Mouse (Mus musculus): ENCODE measurements around the gene Cul5. TPM values are rescaled to one million over a fixed set of nuclear protein-coding genes. Genes with fewer than 3 reads are reported as not detected.

The Cul5 gene
- total RNA-seq (2022), result 10 to 100 TPM; 49.5 to 62.5 (median 54.1) TPM

DNA sequence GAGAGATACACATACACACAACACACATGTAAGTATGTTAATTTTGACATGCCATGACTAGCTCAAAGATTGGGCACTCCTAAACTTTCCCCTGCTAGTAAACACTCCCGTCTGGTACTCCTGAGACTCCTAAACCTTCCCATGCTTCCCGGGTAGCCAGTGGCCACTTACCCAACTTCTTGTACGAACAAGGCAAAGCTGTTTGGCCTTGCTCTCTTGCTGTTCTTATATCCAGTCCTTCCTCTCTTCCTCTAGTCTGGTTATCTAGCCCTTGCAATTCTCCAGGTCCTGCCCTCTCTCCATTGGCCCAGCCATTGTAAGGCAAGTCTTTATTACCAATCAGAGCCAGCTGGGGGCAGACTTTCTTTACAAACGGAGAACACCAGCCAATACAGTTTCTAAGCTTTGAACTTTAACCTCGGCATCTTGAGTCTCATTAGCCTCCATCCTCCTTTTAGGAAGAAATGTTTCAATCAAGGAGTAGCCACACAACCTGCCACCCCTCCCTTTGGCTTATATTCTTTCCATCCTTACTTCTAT is at the start of gene Cul5:
Gene Cul5 (minus strand): TSS at position 335 of the 540 bp plus-strand sequence.
- DNase-seq (ENCODE audit: low spot score in 2 of 2), result peak in 1 of 2 experiments; percentile 13

DNA sequence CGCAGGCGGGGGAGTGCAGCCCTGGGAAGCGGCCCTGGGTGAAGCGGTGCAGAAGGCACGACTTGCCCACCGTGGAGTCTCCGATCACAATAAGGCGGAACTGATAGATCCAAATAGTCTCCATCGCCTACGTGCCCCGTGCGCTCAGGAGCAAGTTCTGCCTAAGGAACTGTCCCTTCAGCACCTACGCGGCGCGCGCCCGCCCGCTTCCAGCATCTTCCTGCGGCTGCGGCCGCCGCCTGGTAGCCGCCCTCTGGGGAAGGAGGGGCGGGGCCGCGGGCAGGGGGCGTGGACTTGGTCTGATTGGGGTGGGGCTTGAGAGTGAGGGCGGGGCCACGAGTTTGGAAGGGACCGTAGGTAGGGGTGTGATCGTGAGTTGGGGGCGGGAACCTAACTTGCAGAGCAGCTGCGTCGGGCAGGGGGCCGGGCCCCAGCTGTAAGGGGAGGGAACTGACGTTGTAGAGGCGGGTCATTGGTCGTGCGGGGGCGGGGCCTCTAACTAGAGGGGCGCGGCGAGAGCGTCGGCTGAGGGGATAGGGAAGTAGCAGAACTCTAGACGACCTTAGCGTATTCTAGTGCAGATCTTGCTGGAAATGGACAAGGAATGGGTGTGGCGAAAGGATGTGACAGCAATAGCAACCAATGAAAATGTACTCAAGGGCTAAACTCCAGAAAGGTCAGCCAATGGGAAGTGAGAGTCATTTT is 36.3 kb upstream of the Cul5 start, which contains the start of gene Rab39:
Gene Rab39 (minus strand): TSS at position 241 of the 705 bp plus-strand sequence.
- DNase-seq (ENCODE audit: low spot score in 2 of 2), result peak; percentile 55

DNA sequence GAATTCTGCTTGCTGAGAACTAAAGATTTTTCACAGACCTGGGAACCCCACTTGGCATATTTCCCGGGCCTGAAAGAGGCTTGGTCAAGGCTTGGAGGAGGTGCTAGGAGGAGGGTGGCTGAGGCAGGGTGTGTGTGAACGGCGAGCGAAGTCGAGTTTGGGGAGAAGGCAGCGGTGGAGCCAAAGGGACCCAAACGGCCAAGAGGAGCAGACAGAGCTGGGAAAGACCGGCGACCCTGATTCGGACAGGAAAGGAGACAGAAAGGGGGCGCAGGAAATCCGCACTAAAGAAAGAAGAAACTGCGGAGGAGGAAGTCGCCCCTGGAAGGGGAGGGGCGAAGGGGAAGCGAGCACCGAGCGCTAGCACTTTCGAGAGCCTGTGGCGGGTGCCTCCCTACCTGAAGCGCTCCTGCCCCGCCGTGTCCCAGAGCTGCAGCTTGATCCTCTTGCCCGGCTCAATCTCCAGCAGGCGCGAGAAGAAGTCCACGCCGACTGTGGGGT is 35.7 kb upstream of the Cul5 start:
- peak; percentile 4 to 18 for DNase-seq (ENCODE audit: low spot score in 2 of 2)

GRCm38 (mm10) chr9:53702991-53703390 is 33.2 kb upstream of the Cul5 start:
- DNase-seq (ENCODE audit: low spot score in 2 of 2), result no peak

DNA sequence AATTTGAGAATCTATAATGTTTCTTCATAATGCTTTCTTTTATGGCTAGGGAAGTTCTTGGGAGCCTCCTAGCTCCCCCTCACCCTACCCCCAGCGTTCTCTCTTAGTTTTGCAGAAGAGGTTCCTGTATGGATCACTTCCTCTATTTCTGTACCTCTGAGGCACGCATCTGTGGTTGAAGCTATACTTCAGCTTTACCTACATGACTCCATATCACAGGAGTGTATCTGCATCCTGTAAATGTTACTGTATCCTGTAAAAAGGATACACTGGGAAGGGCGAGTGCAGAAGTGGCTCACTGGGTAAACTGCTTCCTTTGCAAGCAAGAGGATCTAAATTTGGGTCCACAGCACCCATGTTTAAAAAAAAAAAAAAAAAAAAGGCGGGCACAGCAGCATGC is 30.7 kb upstream of the Cul5 start:
- no peak for DNase-seq (ENCODE audit: low spot score in 2 of 2)

DNA sequence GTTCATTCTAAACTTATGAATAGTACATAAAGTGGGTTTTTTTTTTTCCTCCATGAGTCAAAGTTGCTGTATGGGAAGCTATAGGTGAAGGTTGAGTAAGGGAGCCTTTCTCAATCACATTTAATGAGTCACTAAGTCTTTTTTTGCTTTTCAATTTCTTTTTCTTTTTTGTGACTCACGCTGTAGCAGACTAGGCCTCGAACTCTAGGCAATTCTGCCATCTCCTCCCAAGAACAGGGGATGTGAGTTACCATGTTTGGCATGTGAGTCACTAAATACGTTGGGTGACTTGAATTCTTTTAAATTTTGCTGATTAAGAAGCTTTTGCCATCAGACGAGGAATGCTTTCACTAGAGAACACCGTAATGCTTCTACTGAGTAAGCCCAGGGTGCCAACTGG is 26.0 kb upstream of the Cul5 start:
- DNase-seq (ENCODE audit: low spot score in 2 of 2), result no peak

GRCm38 (mm10) chr9:53693718-53694117 is 23.9 kb upstream of the Cul5 start:
- DNase-seq (ENCODE audit: low spot score in 2 of 2), result no peak

DNA sequence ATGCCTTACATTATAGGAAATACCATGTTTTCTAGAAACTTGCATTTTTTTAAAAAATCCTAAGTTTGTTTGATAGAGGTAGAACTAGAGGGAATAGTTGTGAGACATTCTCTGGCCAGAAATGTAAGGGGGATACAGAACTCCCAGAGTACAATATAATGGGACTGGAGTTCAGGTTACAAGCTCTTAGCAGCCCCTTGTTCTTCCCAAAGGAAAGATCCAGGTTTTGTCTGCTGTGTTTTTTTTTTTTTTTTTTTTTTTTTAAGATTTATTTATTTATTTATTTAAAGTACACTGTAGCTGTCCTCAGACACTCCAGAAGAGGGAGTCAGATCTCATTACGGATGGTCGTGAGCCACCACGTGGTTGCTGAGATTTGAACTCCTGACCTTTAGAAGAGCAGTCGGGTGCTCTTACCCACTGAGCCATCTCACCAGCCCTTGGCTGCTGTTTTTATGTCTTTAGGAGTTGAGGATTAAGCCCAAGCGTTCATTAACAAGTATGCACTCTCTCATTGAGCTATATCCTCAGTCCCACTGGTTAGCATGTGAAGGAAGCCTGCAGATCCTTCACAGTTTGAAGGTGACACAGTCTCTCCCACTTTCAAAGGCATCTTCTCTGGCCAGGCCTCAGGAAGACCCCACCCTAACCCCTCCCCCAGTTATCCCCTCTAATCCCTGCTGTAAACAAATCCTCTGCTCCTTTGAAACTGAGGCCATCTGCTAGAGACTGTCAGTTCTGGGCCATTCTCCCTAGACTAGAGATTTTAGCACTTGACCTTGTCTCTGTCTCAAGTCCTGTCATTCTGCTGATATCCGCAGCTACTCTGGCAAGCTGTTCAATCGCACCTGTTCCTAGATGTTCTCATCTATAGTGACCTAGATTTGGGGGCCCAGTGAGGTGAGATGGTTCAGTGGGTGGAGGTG is 22.2 kb upstream of the Cul5 start:
- DNase-seq (ENCODE audit: low spot score in 2 of 2), result no peak

- DNase-seq (ENCODE audit: low spot score in 2 of 2), result no peak
Observed at GRCm38 (mm10) chr9:53680851-53681250, 11.0 kb upstream of the Cul5 start.

- DNase-seq (ENCODE audit: low spot score in 2 of 2), result no peak
Observed at GRCm38 (mm10) chr9:53676921-53677320, 7.1 kb upstream of the Cul5 start.

GRCm38 (mm10) chr9:53673571-53673970 is 3.8 kb upstream of the Cul5 start:
- DNase-seq (ENCODE audit: low spot score in 2 of 2), result peak in 1 of 2 experiments; percentile 72

DNA sequence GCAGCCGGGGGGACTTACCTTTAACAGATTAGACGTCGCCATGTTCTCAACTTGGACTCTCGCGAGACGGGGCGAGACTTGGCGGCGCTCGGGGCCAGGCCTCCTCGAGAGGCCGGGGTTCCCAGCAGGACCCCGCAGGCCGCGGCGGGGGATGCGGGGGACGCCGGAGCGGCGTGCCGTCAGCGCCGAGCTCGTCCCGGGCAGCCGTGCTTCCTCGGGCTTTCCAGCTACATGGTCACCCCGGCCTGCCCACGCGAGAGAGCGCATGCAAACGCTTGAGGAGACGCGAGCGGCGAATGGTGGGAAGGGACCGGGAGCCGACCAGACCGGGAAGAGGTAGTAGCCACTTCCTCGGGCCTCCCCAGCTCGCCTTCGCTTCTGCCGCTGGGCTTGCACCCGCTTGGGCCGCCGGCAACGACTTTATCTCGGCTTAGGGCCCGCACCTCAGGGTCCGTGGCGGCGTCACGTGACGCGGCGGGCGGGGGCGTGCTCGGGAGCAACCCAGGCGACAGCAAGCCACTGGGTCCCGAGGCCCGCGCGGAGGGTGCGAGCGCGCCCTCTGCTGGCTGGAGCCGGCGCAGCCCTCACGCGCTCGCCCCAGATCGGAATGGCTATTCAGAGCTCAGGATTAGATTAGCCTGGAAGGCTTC is 2.7 kb downstream of the Cul5 start:
- DNase-seq (ENCODE audit: low spot score in 2 of 2), result peak; percentile 84 to 90

DNA sequence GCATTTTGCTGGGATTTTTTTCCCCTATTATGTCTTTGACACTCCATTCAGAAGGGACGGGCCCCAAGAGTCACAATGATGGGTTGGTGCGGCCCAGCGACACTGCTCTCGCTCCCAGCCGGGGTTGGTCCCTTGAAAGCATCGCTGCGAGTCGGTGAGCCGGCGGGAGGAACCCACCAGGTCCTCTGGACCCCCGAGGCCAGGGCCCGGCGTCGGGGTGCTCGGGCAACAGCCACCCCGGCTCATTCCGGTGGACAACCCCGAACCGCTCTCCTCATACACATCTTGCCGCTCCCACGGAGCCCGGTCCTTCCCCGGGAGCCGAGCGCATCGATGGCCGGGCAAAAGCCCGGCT is 3.2 kb downstream of the Cul5 start:
- DNase-seq (ENCODE audit: low spot score in 2 of 2), result no peak

DNA sequence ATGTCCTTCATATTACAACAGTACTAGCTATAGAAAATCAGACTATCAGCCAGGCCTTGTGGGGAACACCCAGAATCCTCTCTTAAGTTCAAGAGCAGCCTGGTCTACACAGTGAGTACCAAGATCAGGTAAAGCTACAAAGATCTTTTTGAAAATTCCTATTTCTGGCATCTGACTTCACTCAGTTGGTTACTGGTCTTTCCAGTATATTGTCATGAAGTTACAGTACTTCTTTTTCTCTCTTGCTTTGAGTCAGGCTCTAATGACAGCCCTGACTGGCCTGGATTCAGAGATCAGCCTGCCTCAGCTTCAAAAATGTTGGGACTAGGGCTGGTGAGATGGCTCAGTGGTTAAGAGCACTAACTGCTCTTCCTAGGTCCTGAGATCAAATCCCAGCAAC is 4.4 kb downstream of the Cul5 start:
- no peak for DNase-seq (ENCODE audit: low spot score in 2 of 2)

DNA sequence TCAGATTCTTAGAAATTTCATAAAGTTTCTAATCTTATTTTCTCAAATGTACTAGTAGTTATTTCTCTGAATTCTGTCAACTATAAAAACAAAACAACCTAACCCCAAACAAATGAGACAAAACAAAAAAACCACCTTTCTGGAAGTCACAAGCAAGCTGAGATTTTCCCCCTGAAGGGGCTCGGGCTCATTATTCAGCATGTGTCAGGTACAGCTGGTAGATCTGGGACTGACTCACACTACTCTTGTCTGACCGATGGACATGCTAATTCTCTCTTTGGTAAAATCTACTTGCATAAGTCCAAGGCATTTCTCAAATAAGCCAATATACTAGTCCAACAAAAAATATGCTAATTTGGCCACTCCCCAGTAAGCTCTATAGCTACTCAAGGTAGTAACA is 5.0 kb downstream of the Cul5 start:
- no peak for DNase-seq (ENCODE audit: low spot score in 2 of 2)

DNA sequence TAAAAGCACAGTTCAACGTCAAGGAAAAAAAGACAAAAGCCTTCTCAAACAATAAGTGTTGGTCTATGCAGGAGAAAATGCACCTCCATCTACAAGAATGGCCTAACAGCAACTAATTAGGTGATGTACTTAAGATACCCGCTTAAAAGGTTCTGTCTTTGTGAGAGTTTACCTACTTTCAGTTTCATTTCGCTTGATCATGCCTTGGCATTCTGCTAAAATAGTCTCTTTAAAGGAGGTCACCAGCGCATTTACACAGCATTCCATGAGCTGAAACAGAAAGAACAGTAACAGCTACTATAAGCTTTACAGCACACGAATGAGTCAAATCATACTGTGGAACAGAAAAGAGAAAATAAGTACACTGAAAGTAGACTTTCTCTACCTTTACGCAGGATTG is 35.0 kb downstream of the Cul5 start:
- DNase-seq (ENCODE audit: low spot score in 2 of 2), result no peak

DNA sequence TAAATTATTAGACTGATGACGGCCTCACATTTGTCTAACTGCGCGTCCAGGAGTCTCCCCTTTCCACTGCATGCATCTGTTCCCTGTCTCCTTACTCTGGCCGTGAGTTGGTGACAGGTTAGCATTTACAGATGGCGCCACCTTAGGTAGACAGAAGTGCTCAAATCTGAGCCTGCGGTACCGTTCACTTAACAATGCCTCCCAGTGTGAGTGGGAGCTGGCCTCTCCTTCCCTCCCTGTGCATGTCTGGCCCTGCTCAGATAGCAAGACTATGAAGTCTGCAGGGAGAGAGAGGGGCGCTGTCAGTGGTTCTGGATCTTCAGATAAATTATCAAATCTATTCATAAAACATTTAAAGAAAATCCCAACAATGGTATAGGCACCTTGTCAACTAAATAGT is 54.6 kb downstream of the Cul5 start:
- no peak for DNase-seq (ENCODE audit: low spot score in 2 of 2)

DNA sequence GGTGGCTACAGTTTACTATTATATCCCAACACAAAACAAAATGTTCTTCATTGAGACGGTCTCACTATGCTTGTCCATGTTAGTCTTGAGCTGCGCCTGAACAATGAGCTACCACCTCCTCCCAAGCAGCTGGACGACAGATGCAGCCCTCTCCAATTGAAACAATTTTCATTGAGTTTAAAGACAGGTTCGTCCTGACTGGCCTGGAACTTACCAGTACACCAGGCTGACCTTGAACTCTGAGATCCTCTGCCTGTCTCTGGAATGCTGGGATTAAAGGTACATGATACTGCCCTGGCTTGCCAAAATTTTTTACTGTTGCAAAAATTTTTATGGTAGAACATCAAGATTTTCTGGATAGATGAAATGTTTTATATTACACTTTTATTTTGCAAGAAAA is 55.5 kb downstream of the Cul5 start:
- no peak for DNase-seq (ENCODE audit: low spot score in 2 of 2)

- peak; percentile 86 to 92 for DNase-seq (ENCODE audit: low spot score in 2 of 2)
Observed at GRCm38 (mm10) chr9:53609968-53610781, 59.6 kb downstream of the Cul5 start, which contains the start of gene Acat1. Acat1 (minus strand) TSS chr9:53610382.

GRCm38 (mm10) chr9:53609306-53609967 is 60.4 kb downstream of the Cul5 start:
- no peak for DNase-seq (ENCODE audit: low spot score in 2 of 2)

Data from layer of hippocampus, adult 8-10 months (tissue).